Mouse (Mus musculus): ENCODE measurements around the gene Mrpl52.

The Mrpl52 gene

DNA sequence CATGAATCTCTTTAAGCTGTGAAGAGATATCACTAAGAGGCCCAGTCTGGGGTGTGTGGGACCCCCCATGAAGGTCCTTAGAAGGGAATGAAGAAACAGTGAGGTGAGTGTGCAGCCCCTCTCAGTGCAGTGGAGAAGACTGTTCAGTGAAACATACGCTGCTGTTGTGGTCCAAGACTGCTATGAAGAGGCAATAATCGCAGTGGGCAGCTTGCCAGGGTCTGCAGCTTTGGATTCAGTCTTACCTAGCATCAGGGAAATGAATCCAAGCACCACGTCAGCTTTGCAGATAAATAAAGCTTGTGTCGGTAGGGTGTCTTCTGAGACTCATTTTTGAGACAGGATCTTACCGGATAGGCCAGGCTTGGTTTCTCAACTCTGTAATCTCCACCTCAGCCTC is 46.0 kb downstream of the Mrpl52 start:
- no peak for DNase-seq (ENCODE audit: low spot score)

DNA sequence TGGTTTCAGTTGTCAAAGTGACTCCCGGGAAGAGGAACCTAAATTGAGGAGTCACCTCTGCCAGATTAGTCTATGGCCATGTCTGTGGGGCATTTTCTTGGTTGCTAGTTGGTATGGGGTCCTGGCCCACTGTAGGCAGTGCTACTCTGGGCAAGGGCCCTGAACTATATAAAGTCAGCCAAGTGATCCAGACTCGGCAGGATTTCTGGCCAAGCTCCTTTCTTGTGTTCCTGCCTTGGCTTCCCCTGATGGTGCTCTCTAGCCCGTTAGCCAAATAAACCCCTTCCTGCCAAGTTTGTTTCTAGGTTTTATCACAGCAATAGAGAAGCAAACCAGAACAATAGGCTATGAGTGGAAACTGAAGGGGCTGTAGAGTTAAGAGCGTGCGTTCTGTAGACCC is 48.0 kb downstream of the Mrpl52 start:
- DNase-seq (ENCODE audit: low spot score), result no peak

DNA sequence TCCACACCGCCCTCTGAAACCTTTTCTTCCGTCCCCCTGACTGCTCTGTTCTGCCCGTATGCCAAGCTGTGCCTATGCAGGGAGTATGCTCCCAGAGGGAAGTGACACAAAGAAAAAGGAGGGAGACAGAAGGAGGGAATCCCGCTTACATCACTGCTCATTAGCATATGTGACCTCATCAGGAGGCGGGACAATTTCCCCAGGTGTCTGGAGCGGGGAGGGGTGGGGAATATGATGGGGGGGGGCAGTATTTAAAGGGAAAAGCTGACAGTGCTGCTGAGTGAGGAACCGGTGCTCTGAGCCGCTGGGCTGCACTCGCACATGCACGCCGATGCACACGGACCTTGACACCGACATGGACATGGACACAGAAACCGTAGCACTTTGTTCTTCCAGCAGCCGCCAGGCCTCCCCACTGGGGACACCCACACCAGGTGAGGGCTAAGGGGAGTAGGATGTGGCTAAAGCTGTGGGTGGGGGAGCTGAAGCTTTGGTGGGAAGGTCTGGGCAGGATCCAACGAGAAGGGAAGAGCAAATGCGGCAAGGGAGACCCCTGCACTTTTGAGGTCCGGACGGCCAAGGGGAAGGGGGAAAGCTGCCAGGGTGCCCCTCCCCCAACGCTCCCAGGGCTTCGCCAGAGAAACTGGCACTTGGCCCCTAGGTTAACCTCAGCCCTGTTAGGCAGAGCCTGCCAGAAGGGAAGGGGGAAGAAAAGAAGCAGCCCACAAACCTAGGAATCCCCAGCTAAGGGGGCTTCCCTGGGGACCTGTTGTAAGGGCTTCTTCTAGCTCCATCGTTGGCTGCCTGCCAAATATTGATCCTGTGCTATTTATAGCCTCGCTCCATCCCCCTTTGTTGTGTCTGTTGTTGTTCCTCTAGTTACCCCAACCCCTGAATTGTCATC is 49.5 kb downstream of the Mrpl52 start, which contains the start of gene Rem2:
TSS of gene Rem2 (plus strand) at position 160 of the 904 bp plus-strand sequence.
- no peak for DNase-seq (ENCODE audit: low spot score)

DNA sequence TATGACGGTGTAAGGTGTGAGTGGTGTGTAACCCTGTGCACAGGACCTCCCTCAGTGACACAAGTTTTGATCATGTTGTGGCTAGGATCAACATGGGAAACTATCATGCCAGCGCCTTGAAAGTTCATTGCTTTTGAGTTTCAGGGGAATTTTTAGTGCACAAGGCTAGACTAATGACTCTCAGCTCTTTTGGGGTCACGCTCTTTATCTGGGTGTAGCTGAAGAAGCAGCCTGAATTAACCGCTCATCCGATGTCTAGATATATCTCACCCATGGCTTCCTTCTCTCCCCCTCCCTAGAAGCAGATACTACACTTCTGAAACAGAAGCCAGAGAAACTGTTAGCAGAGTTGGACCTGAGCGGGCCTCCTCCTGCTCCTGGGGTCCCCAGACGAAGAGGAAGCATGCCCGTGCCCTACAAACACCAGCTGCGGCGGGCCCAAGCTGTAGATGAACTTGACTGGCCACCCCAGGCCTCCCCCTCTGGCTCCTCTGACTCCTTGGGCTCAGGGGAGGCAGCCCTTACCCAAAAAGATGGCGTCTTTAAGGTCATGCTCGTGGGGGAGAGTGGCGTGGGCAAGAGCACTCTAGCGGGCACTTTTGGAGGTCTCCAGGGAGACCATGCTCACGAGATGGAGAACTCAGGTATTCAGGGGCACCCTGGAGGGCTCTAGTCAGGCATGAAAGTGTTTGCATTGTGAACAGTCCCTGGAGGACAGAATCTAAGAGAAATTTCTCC is 50.6 kb downstream of the Mrpl52 start:
- DNase-seq (ENCODE audit: low spot score), result no peak
